In the genomic region with DNA sequence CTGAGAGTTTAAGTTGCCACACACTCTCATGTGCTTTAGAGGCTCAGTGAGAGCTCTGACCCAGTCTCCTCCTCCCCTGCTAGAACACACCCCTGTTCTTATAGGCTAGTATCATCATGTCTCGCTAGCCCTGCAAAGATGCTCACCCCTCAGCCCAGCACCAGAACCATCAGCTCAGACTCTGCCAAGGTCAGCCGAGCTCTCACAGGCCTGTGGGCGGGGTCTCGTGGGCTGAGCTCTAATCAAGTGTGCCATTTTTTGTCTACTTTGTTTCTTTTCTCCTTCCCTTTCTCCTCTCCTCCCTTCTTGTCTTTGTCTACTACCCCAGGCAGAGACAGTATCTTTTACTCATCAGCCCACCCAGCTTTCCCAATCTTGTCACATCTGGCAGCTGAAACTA, we compare ENCODE assay signal across 22 mouse cellular contexts. TPM values are rescaled to one million over a fixed set of nuclear protein-coding genes. Genes with fewer than 3 reads are reported as not detected.
DNase-seq lines count a peak whose midpoint lies in the region; ATAC-seq lines count a peak whose summit lies in the region.
"Had no signal": no experiment of that assay in that cellular context is flagged by ENCODE, and none has a peak within 500 bp of the region (broad histone marks: within the 10 kb centered on the region; RNA-seq: fewer than 3 reads in every experiment).

No protein-coding gene starts in this region.

- H3K4me3 ChIP-seq in midbrain, embryonic 12.5 days, result no peak overlapping the region
- H3K4me3 ChIP-seq in midbrain, embryonic 14.5 days (replicated peaks; ENCODE audit: low read depth, low read length), result no peak overlapping the region
- H3K4me3 ChIP-seq: forebrain, embryonic 13.5 days; left cerebral cortex, adult 2 months; limb, embryonic 13.5 days; lung, embryonic 15.5 days had no signal

- H3K9me3 ChIP-seq in midbrain, embryonic 12.5 days, result no peaks in the 10 kb centered on the region
- no peaks in the 10 kb centered on the region for H3K9me3 ChIP-seq in midbrain, embryonic 14.5 days (ENCODE audit: control insufficient read depth, low read length)
- H3K9me3 ChIP-seq: forebrain, embryonic 13.5 days; limb, embryonic 13.5 days; lung, embryonic 15.5 days had no signal

- H3K4me1 ChIP-seq in midbrain, embryonic 12.5 days, result peaks cover 30% of the 10 kb centered on the region
- H3K4me1 ChIP-seq in midbrain, embryonic 14.5 days (ENCODE audit: control insufficient read depth, insufficient read depth, low read length), result peaks cover 7% of the 10 kb centered on the region
- H3K4me1 ChIP-seq: limb, embryonic 13.5 days; lung, embryonic 15.5 days had no signal

- ATAC-seq in midbrain, embryonic 12.5 days (ENCODE audit: low FRiP score, low read depth), result no peak
- ATAC-seq in midbrain, embryonic 14.5 days (ENCODE audit: low FRiP score, low TSS enrichment), result no peak
- ATAC-seq in cerebellum, adult (ENCODE audit: insufficient number of reproducible peaks, low FRiP score, low TSS enrichment), result no peak
- ATAC-seq: CD4-positive, CD25-positive, alpha-beta regulatory T cell, adult 4 months; forebrain, embryonic 13.5 days; intestine, postnatal 0 days had no signal

- peak; percentile 32 for DNase-seq in cerebellum, adult 9-11 months
- no peak for DNase-seq in cerebellum, postnatal 10 days
- no peak for DNase-seq in midbrain, embryonic 14.5 days
- DNase-seq in adrenal gland, postnatal 25 days, result peak; percentile 45
- DNase-seq in testis, postnatal 10 days (ENCODE audit: low spot score), result peak; percentile 78
- DNase-seq: cerebellum, adult 18-20 months; gastrocnemius, postnatal 10 days; heart, postnatal 14 days; kidney, adult 9 months; kidney, postnatal 14 days; thymus, adult 18-20 months; thymus, postnatal 25 days had no signal

- H3K4me2 ChIP-seq in midbrain, embryonic 12.5 days (replicated peaks), result no peak overlapping the region
- H3K4me2 ChIP-seq in midbrain, embryonic 14.5 days (ENCODE audit: low read length), result no peak overlapping the region
- H3K4me2 ChIP-seq: forebrain, embryonic 13.5 days; limb, embryonic 13.5 days; liver, embryonic 11.5 days; lung, embryonic 15.5 days; midbrain, embryonic 11.5 days had no signal

- peaks cover 48% of the 10 kb centered on the region for H3K36me3 ChIP-seq in midbrain, embryonic 12.5 days
- H3K36me3 ChIP-seq in midbrain, embryonic 14.5 days (ENCODE audit: control insufficient read depth, insufficient read depth, low read length), result 0 out of 2 replicates have a peak, but pooled peaks cover 5% of the 10 kb centered on the region

- peak overlapping the region; percentile 54; the same call in 1 of the 2 replicates for H3K27ac ChIP-seq in midbrain, embryonic 12.5 days (replicated peaks)
- no peak overlapping the region for H3K27ac ChIP-seq in midbrain, embryonic 14.5 days (replicated peaks; ENCODE audit: low read depth, low read length)
- H3K27ac ChIP-seq: forebrain, embryonic 13.5 days; left cerebral cortex, adult 2 months; limb, embryonic 13.5 days; lung, embryonic 15.5 days had no signal

- whole genome bisulfite sequencing in midbrain, embryonic 12.5 days, result 82% methylated on average over 4 of the region's 4 CpGs
- WGBS in midbrain, embryonic 14.5 days, result 74% methylated on average over 4 of the region's 4 CpGs

- H3K27me3 ChIP-seq in midbrain, embryonic 12.5 days, result no peaks in the 10 kb centered on the region
- H3K27me3 ChIP-seq in midbrain, embryonic 14.5 days (ENCODE audit: control insufficient read depth, insufficient read depth, low read length), result no peaks in the 10 kb centered on the region
- H3K27me3 ChIP-seq: forebrain, embryonic 13.5 days; limb, embryonic 13.5 days; lung, embryonic 15.5 days had no signal

- H3K9ac ChIP-seq in midbrain, embryonic 12.5 days (replicated peaks), result no peak overlapping the region
- no peak overlapping the region for H3K9ac ChIP-seq in midbrain, embryonic 14.5 days (replicated peaks; ENCODE audit: low read length)
- H3K9ac ChIP-seq: forebrain, embryonic 13.5 days; limb, embryonic 13.5 days; lung, embryonic 15.5 days had no signal

RNA-seq across cellular contexts. Expression of a gene that starts 9.2 kb away (rescaled TPM):
- polyA plus RNA-seq in midbrain, embryonic 12.5 days (2016; fragmentation: Nextera tagmentation; extraction: Ambion mirVana), result 11.9 and 14.1 TPM in 2 replicates
- 7.1 and 11.7 TPM in 2 replicates for polyA plus RNA-seq in midbrain, embryonic 14.5 days (2014; fragmentation: Nextera tagmentation; extraction: Ambion mirVana)
- total RNA-seq in adrenal gland, postnatal 25 days (2021), result 102 and 104 TPM in 2 replicates

Comparison
In these comparisons a context has a peak if more than half of its experiments do, and no peak if none do; other contexts are left out.
1. DNase-seq: peak in cerebellum, adult 9-11 months (single experiment), adrenal gland, postnatal 25 days (single experiment) and testis, postnatal 10 days (single experiment); none in cerebellum, postnatal 10 days (0 of 2) and midbrain, embryonic 14.5 days (single experiment).